Mouse (Mus musculus) left cerebral cortex, postnatal 36 days (tissue): ENCODE measurements around the gene Clcnka. TPM values are rescaled to one million over a fixed set of nuclear protein-coding genes. Genes with fewer than 3 reads are reported as not detected.

Experiments used
- DNase-seq, 2 experiments: peaks; one replicate each; pipeline ENCODE4 v3.0.0; 2021 to 2022; ENCODE audit warnings: low spot score in 2 of 2, mixed read lengths in 1 of 2
- intact Hi-C: fragments of 180-260 bp; cut with DNase I; formaldehyde crosslinking; loops from one replicate; pipeline ENCODE4 v1.15.1; 2025
- total RNA-seq, 2 experiments: library from RNA; stranded (reverse); gene quantifications; 2 replicates each; pipeline ENCODE4 v1.2.3; 2021

Gene Clcnka
- not detected for total RNA-seq

GRCm38 (mm10) chr4:141398545-141398944 is at the start of gene Clcnka:
Gene Clcnka (minus strand): TSS chr4:141398724.
- intact Hi-C loops = no loop called here
- no peak for DNase-seq

GRCm38 (mm10) chr4:141446211-141446610 is 47.7 kb upstream of the Clcnka start:
- no peak for DNase-seq
- intact Hi-C loops = no loop called here

GRCm38 (mm10) chr4:141445328-141445720 is 46.8 kb upstream of the Clcnka start:
- intact Hi-C loops = no loop called here
- DNase-seq = no peak

DNA sequence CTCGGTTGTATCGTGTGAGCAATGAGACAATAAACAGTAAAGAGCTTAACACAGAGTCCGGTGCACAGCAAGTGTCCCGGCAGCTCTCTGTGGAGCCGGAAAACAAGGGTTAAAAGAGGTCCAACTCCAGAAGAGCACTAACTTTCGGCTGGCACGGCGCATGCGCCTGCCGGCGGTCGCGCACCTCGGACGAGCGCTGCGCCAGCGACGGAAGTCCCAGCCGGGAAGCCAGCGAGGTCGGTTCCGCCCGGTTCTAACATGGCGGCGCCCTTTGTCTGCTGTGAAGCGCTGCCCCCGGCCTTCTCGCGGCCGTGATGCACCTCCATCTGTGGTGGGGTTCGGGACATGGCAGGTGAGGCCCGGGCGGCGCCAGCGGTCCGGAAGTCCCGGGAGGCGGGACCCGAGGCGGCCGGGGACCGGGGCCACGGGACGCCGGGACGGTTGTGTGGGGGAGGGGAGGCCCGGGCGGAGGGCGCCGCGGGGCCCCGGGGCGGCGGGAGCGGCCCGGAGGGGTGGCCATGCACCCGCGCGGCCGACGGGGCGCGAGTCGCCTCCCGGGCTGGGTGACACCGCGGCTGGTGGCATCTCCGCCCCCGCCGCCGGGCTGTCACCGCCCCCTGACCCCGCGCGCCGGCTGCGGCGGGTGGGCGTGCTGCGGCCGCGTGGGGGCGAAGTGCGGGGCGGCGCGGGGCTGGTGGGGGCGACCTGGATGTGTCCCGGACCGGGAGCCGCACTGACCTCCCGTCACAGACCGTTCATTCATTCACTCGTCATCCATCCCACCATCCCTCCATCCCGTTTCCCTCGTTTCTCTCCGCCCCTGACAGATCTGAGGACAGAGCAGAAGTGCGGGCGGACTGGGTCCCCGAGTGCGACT is 46.2 kb upstream of the Clcnka start, which contains the start of gene Zbtb17:
Gene Zbtb17 (plus strand): TSS at position 204 of the 877 bp plus-strand sequence.
- intact Hi-C loops = no loop called here
- DNase-seq = peak; percentile 88 to 92

DNA sequence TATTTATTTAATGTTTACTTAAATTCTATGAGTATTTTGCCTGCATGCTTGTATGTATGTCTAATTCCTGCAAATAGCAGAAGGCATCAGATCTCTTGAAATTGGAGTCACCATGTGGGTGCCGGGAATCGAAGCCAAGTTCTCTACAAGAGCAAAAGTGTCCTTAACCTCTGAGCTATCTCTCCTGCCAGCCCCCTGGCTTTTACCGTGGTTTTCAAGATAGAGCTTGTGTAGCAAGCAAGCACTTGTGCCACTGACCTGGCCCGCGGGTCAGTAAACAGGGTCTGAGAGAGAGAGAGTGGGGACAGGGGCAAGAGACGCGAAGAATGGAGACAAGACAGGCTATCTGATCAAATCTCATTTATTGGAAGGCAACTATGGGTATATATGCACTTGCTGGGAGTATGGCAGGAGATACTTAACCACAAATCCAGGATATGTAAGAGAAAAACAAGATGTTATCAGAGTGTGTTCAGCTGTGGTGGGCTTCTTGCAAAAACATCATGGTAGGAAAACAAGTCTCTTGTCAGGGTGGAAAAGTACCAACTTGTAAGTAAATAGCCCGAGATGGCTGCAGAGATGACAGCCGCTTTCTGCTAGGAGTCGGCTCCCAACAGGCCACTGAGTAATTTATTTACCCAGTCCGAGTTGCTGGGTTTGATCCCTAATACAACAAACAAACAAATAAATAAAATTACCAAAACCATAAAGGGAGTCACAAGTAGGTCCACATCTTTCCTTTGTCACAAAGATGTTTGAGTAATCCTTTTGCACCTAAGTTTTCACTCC is 45.3 kb upstream of the Clcnka start:
- DNase-seq = no peak
- intact Hi-C loops = no loop called here

DNA sequence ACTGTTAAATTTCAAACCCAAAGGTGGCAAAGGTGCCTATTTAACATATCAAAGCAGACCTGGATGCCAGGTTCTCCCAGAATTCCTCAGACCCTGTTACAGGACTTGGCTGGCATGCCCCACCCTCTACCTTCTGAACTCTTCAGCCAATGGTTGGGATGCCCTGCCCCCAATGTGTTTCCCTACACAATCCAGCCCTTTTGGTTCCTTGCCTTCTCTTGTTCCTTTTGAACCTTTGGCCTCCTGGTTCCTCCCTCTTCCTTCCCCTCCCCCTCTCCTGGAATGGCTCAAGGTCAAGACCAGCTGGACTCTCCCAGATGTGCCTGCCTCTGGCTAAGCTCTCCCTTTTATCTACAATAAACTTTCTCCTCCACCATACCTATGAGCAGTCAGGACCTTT is 42.4 kb upstream of the Clcnka start:
- no peak for DNase-seq
- intact Hi-C loops = no loop called here

- intact Hi-C loops = no loop called here
- no peak for DNase-seq
Observed at GRCm38 (mm10) chr4:141439083-141439803, 40.7 kb upstream of the Clcnka start.

GRCm38 (mm10) chr4:141435974-141436373 is 37.5 kb upstream of the Clcnka start, which contains the start of gene Srarp:
Gene Srarp (minus strand): TSS chr4:141436105.
- intact Hi-C loops = no loop called here
- no peak for DNase-seq

GRCm38 (mm10) chr4:141433191-141433590 is 34.7 kb upstream of the Clcnka start:
- no peak for DNase-seq
- intact Hi-C loops = no loop called here

DNA sequence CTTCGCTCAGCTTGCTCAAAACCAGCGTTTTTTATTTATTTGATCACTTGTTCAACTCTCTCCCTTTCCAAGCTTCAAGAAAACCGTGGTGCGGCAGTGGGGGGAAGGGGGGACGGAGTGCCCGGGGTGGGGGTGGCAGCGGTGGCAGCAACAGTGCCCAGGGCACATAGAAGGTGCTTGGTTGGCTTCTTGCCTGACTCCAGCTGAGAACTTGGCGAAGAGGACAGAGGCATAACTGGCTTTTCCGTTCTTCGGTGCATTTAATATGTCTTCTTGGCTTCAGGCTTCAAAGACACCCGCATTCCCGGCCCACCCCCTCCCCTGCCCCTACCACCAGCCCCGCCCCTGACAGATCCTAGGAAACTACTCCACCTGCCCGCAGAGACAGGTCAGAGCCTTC is 34.1 kb upstream of the Clcnka start:
- intact Hi-C loops = no loop called here
- no peak for DNase-seq

DNA sequence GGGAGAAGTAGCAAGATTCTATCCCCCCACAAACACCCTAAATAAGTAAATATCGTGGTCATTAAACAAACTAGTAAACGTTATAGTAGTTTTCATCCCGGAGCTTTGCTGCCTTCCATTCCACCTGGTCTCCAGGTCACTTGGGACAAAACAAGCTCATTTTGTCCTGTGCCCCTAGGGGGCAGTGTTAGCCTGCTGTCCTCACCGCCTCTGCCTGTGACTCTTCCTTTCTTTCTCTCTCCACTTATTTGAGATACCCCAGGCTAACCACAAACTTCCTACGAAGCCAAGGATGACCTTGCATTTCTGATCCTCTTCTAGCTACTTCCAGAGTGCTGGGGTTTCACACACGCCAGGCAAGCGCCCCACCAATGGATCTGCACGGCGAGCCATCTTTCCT is 32.5 kb upstream of the Clcnka start:
- intact Hi-C loops = loop anchor here (2.0 kb wide), 2 partner anchors 26 to 130 kb away; no protein-coding TSS in a partner anchor
- DNase-seq = peak in 1 of 2 experiments; percentile 53

DNA sequence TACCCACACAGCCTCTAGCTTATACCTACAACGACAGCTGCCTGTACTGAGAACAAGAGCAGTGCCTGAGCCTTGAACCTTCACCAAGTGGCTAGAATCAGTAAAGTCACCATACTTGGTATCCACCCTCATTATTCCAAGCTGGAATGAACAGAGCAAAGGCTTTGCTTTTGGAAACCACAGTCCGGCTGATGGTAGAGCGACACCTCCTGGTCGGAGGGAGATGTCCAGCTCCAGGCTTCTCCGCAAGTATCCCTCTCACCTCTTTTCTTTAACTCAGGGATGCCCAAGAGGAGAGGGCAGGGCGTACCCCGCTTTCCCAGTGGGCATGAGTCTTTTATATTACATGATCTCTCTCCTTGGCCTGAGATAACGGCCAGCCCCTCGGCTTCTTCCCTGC is 31.3 kb upstream of the Clcnka start:
- intact Hi-C loops = loop anchor here (2.0 kb wide), 2 partner anchors 25 to 131 kb away; no protein-coding TSS in a partner anchor
- DNase-seq = no peak

DNA sequence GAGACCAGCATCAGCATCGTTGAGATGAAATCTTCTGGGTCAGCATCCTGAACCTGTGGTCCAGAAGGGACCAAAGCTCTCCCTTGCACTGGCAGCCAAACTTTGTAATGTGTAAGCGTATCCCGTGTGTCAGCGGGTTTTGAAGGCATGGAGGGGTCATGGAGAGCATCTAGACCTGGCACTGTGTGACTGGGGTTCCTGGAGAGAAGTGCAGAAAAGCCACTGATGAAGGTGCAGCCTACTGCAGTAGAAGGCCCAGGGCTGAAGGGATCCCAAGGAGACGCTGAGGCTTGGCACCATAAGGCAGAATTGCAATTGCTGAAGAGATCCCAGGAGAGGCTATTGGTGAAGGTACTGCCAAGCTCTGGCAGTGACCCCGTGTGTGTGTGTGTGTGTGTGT is 30.9 kb upstream of the Clcnka start:
- no peak for DNase-seq
- intact Hi-C loops = no loop called here

- intact Hi-C loops = no loop called here
Observed at GRCm38 (mm10) chr4:141427921-141428320, 29.4 kb upstream of the Clcnka start.

GRCm38 (mm10) chr4:141426796-141427745 is 28.5 kb upstream of the Clcnka start:
- DNase-seq = no peak
- intact Hi-C loops = no loop called here

More at GRCm38 (mm10) chr4:141427921-141428320, 29.4 kb upstream of the Clcnka start:
- no peak for DNase-seq

GRCm38 (mm10) chr4:141425484-141426479 is 27.3 kb upstream of the Clcnka start:
- peak; percentile 77 to 79 for DNase-seq
- intact Hi-C loops = no loop called here

- DNase-seq = no peak
- intact Hi-C loops = no loop called here
Observed at GRCm38 (mm10) chr4:141423691-141424431, 25.3 kb upstream of the Clcnka start.
